Mouse (Mus musculus): ENCODE data around the gene Olfr983.
A peak's percentile ranks its signal among the peaks of the same experiment; 100 is the strongest.

The Olfr983 gene

DNA sequence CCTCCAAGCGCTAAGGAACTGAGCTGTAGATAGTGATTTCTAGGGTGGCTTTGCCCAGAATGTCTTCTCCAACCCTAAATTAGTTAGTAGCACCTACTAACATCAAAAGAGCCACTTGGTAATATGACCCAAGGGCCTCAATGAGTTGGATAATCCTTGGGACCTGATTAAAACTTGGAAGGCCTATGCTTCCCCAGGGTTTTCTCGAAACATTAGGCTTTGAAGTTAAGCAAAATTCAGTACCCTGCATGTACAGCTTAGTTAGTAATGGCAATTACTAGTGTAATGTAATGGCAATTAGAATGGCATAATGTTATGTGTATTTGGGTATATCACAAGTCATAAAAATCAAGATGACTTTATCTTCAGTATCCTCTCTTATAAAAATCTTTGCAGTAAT is at the start of gene Olfr983:
Gene Olfr983, minus strand, starts transcription at position 101 of the 400 bp plus-strand sequence.
- DNase-seq = no peak

DNA sequence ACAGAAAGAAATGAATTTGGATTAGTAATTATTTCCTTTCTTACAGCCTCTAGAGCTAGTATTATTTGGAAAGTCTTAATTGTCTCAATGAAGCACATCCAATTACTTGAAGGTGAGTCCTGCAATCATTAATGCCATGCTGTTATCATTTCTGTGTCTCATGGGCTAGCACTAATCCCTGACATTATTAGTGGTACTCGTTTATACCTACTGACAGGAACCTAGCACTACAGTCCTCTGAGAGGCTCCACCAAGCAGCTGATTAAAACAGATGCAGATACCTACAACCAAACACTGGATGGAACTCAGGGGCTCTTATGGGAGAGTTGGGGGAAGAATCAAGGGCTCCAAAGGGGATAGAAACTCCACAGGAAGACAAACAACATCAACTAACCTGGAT is 48.1 kb upstream of the Olfr983 start:
- DNase-seq = no peak

DNA sequence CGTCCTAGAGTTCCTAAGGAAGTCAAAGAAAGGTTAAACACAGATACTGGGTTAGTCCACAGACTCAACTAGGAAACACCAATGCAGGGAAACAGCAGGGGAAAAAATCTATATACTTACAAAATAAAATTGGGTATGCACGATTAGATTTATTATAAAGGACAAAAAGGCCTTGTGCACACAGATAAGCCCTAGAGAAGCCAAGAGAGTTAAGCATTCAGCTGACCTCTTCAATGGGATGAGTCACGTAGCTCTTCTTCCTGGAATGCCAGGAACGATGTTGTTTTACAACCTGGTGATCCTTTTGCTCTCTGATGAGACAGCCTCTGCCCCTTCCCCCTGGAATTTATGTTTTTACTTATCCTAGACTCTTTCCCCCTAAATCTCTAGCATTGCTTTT is 46.1 kb upstream of the Olfr983 start:
- no peak for DNase-seq

DNA sequence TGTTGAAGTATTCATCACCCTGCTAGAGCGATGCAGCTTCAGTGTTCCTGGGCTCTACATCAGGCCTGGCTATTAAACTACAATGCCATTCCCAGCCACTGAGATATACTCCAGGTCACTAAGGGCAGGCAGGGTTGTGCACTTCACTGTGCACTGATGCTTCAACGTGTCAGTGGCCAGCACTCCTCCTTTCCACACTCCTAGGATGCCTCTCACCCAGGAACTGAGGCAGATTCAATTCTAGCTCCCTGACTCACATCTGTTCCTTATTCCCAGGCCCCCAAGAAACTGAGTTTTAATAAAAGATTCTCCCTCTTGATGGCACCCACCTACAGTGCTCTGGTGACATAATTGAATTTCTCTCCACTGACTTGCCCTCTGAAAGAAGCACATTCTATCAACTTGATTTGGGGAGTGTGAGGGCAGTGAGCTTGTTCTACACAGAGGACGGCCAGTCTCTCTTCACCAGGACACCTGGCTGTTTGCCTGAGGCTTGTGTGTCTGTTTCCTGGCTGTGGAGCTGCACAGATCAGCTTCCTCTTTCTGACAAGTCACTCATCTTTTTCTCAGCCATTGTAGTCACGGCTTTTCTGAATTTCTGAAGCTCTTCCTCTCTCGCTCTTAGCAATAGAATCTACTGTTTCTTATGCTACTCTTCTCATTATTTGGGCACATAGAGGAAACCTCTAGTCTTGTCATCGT is 43.7 kb upstream of the Olfr983 start:
- DNase-seq = no peak

DNA sequence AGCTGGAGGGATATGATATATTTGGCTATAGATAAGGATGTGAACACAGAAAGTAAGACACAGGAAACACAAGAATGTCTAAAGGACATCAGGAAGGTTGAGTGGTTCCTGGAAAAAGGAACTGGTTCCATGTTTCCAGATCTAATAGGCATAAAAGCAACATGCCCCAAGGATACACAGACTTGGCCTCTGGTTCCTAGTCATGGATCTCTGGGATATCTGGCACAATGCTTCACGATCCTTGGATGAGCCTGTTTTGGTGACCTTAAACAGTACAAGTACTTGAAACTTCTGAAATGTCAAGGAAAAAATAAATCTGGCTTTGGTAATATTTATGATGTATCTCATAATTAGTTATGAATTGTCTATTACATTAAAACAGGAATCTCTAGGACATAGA is 37.2 kb upstream of the Olfr983 start:
- no peak for DNase-seq

DNA sequence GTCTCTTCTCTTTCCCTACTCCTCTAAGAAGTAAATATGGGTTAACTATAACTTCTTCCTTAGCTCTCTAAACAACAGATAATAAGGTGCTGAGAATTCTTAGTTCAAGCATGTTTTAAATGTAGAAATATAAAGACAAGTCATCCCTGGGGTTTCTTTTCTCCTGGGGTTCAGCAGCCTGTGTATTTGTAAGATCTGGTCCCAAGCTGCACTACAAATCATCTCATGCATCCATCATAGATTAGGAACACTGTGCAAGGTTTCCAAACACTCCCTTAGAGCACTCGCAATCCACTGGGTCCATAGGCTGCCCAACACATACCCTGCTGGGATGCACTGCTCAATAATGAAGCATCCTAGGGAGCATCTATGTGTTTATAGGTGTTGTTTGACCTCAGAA is 36.7 kb upstream of the Olfr983 start, which contains the start of gene Olfr985:
Gene Olfr985, minus strand, starts transcription at position 101 of the 400 bp plus-strand sequence.
- DNase-seq = no peak

DNA sequence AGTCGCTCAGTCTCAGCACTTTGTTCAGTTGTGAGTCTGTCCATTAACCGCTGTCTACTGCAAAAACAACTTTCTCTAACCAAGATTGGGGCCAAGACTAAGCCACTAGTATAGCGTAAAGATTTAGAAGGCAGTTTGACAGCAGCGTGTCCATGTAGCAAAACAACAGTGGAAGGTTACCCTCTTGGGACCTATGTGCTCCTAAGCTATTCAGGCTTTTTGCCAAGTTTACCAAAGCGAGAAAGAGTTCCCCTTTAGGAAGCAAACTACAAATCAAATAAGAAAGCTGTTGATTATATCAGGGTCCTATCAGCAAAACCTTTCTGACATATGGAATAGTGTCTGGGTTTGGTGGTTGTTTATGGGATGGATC is 23.9 kb upstream of the Olfr983 start:
- no peak for DNase-seq

DNA sequence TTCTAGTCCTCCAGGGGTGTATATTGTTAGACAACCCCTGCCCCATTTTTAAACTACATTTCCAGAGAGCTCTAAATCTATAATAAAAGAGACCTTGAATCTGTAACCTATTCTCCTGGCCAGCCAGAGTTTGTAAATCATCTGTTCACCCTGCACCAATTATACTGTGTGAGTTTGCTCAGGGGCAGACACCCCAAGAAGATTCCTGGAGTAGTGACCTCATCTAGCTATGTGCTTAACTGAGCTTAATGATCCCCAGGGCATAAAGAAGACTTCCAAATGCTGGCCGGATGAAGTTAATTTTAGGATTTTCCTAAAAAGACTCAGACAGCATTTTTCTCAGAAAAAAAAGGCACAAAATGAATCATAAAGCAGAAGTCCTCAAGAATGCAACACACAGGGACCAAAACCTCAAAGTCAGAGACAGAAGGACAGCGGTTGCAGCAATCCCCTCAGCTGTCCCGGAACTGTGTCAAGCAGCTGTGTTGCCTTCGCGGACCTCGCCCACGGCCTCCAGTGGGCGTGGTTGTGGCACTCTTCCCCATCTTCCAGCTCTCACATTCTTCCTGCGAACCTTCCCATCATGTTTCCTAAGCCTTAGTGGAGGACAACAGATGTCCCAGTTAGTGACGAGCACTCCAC is 23.4 kb upstream of the Olfr983 start:
- peak; percentile 18 to 30 for DNase-seq

DNA sequence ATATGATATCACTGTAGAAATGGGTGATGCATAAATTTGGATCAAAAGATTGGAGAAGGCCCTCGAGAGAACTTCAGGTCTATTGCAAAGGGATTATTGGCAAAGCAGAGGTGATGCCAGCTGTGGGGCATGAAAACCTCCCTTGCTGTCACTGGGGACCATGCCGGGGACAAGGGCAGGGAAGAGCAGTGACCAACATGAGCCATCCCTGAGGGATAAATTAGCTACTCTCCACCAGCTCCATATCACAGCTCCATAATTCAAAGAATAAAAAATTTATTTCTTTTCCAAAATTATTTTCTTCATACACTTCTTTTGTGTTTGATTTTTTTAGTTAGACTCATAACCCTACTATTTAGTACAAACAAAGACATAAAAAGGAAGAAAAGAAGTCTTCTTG is 20.7 kb upstream of the Olfr983 start, which contains the start of gene Olfr984:
Gene Olfr984, minus strand, starts transcription at position 101 of the 400 bp plus-strand sequence.
- DNase-seq = no peak

DNA sequence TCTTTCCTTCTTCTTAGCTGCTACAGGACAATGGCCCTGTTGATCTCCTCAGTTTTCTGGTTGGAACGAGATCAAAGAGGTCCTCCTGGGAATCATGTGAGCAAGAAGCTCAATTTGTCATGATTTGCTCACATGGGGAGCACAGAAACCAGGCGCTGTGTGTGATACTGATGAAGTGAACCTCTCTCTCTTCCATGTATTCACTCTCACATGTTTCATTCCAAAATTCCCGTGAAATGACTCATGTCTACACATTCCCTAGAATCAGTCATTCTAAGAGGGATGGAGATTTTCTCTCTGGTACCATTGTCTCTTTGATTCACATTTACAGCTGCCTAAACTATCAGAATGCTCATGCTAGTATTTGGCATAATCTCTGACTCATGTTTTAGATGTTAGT is 1.4 kb upstream of the Olfr983 start:
- no peak for DNase-seq

DNA sequence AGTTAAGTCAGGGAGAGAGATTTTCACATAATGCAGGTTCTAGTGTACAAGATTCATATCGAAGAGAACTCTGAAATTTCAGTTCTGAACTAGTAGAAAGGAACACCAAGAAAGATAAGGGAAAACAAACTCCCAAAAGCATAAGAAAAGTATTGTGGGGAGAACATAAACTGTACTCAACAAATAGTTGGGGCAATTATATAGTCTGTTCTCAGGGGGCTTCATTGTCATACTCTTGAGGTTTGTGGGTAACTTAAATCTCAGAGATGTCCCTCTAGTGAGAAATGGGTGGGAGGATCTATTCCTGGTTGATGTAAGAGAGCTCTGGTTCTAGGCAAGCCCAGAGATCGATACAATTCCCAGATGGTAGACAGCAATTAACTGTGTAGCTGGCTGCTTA is 19.9 kb downstream of the Olfr983 start, which contains the start of gene Olfr982:
Gene Olfr982, plus strand, starts transcription at position 301 of the 400 bp plus-strand sequence.
- DNase-seq = no peak

DNA sequence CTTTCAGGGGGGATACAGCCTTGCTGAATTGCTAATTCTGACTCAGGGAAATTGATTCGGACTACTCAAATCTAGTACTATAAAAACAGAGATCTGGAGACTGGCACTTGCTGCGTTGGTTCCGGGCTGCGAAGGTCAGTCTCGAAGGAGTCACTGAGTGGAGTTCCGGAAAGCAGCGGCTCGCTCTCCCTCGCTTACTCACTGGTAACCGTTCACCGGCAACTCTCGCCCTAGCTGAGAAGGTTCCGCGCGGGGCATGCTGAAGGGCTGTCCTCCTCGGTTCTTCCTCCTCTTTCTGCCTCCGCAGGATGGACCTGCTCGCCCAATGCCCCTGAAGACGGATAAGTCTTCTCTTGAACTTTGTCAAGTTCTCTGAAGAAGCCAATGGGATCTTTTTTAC is 43.3 kb downstream of the Olfr983 start:
- DNase-seq = no peak

All from kidney, postnatal 36 days (tissue).